ENCODE assay signal across 8 mouse cellular contexts in genomic region chr8:120276891-120277426, GRCm38 (mm10). TPM values are rescaled to one million over a fixed set of nuclear protein-coding genes. Genes with fewer than 3 reads are reported as not detected.
DNase-seq lines count a peak whose midpoint lies in the region; ATAC-seq and TF ChIP-seq lines count a peak whose summit lies in the region.

No protein-coding gene starts in this region.

- peak overlapping the region; percentile 0 for H3K4me3 ChIP-seq in bone marrow, adult 2 months (replicated peaks; ENCODE audit: control insufficient read depth, low read depth, low read length)

- TF ChIP-seq POLR2A in bone marrow, adult 2 months (IDR thresholded peaks at IDR 0.05; ENCODE audit: borderline replicate concordance, control insufficient read depth, low read depth, low read length) = no peak

- 4% methylated on average over 16 of the region's 16 CpGs for WGBS in bone marrow, adult 2 months

- DNase-seq in heart, adult 18-20 months = peak; percentile 75 to 79
- DNase-seq in heart, adult 8-10 months (ENCODE audit: low spot score) = no peak
- peak; percentile 72 to 74 for DNase-seq in heart, adult 9 months (ENCODE audit: low spot score in 2 of 2)
- DNase-seq in kidney, postnatal 10 days = peak; percentile 79
- DNase-seq in testis, postnatal 14 days (ENCODE audit: low spot score) = peak; percentile 72

- peak; percentile 9; the same call in 1 of the 2 replicates for ATAC-seq in megakaryocyte, adult 5-6 weeks (ENCODE audit: poor library complexity, severe bottlenecking)
- ATAC-seq in erythroid progenitor cell, adult 5-6 weeks (replicated peaks; ENCODE audit: low FRiP score, poor library complexity, severe bottlenecking) = no peak

- no peak overlapping the region for H3K27ac ChIP-seq in bone marrow, adult 2 months (ENCODE audit: control insufficient read depth, insufficient read depth, low read depth, low read length, poor library complexity)

- TF ChIP-seq CTCF in bone marrow, adult 2 months (IDR thresholded peaks at IDR 0.05; ENCODE audit: control insufficient read depth, insufficient read depth, low read length) = peak; percentile 25; the same call in 1 of the 2 replicates

- peaks cover 4% of the 10 kb centered on the region for H3K4me1 ChIP-seq in bone marrow, adult 2 months (ENCODE audit: control insufficient read depth, insufficient read depth, low read length)

RNA-seq across cellular contexts. Expression of gene Gse1, which starts 48.7 kb away (rescaled TPM):
- total RNA-seq in heart, adult 18-20 months (2021) = 10 to 100 TPM; 15.5 to 16.0 TPM
- total RNA-seq in heart, adult 8-10 months (2022) = 10 to 100 TPM; 18.9 to 29.1 (median 23.3) TPM
- polyA plus RNA-seq in bone marrow, adult 2 months (2011; ENCODE audit: insufficient read depth, insufficient read length, low replicate concordance, missing spikeins) = 39.7 and 45.8 TPM in 2 replicates
- 17.1 and 18.3 TPM in 2 replicates for total RNA-seq in megakaryocyte, adult 5-6 weeks (2015)
- 6.1 and 11.4 TPM in 2 replicates for total RNA-seq in megakaryocyte, adult 5-6 weeks (2017)
- total RNA-seq in erythroid progenitor cell, adult 5-6 weeks (2015; ENCODE audit: low replicate concordance) = 134 and 153 TPM in 2 replicates
- total RNA-seq in erythroid progenitor cell, adult 5-6 weeks (2017; ENCODE audit: low replicate concordance) = 105 and 130 TPM in 2 replicates
